Mouse (Mus musculus): ENCODE results near the gene Dis3.

DNA sequence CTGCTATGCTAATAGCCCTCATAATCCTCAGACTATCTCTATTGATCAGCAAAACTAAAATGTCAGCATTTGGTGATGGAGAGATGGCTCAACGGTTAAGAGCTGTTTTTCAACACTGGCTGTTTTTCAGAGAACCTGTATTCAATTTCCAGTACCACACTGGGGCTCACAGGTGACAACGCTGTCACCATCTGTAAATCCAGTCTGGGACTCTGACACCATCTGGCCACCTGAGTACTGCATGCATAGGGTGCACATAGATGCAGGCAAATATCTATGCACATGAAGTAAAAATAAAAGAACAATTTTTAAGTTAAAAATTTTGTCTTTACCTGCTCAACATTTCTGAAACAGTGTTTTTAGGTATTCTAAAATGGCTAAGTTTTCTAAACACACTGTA lies 40.5 kb upstream of the Dis3 start:
- TF ChIP-seq EP300 (IDR thresholded peaks at IDR 0.05) (no peak), CTCF (IDR thresholded peaks at IDR 0.05) (no peak)

All from lung, postnatal 0 days (tissue).